Mouse (Mus musculus) heart, adult 2 months (tissue): ENCODE measurements at regions not wholly inside any gene's neighbourhood (a gene's known extent, or its start where the extent isn't known, plus 50 kb on each side); places are given as distances from the start of the nearest gene placed in this dataset.

Experiments used
- CTCF ChIP-seq: fragments of 200-600 bp; IDR thresholded peaks from 2 replicates; pipeline ENCODE4 v1.8.1; 2022; ENCODE audit warnings: antibody characterized with exemption, mild to moderate bottlenecking, moderate library complexity
- POLR2A ChIP-seq: fragments of 200-500 bp; IDR thresholded peaks from 2 replicates; pipeline ENCODE4 v1.6.1; 2011; ENCODE audit warnings: mild to moderate bottlenecking, low read depth, low read length, control low read depth; ENCODE audit not compliant: insufficient read depth

DNA sequence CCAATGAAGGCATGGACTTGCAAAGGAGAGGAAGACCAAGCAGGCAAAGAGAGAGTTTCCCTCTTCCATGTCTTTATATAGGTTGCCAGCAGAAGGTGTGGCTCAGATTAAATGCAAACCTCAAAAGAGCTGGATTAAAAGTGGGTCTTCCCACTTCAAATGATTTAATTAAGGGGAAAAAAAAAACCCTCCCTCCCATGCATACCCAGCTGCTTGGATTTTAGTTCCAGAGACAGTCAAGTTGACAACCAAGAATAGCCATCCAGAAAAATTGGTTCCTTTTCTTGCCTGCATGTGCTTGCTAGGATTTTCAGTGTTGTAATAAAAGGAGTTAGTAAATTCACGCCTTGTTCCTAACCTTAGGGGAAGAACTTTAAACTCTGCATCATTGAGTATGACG, 323.3 kb downstream of the Slc4a3 start:
- TF ChIP-seq CTCF = no peak
- no peak for TF ChIP-seq POLR2A
